Mouse (Mus musculus): ENCODE results near the gene Sun2. TPM values are rescaled to one million over a fixed set of nuclear protein-coding genes. Genes with fewer than 3 reads are reported as not detected.

Gene Sun2
- total and polyA plus RNA-seq, 3 experiments: 18.6 to 26.5 (median 22.3) TPM

GRCm38 (mm10) chr15:79687646-79688267 lies 54.6 kb downstream of the Sun2 start, which contains the start of gene Josd1 (continued):
- TF ChIP-seq ELF1 (IDR thresholded peaks at IDR 0.05; ENCODE audit: low read depth, low read length) (peak; percentile 33; the same call in 1 of the 2 replicates), POLR2A (IDR thresholded peaks at IDR 0.05; ENCODE audit: low read depth, low read length) (peak; percentile 85), JUN (IDR thresholded peaks at IDR 0.05; ENCODE audit: insufficient read depth, low read depth, low read length) (no peak), IRF4 (IDR thresholded peaks at IDR 0.05; ENCODE audit: low read depth, low read length) (0 out of 2 replicates have a peak, but pooled peaks have one; percentile 11), POLR2AphosphoS2 (IDR thresholded peaks at IDR 0.05; ENCODE audit: low read depth, low read length) (no peak), USF1 (IDR thresholded peaks at IDR 0.05; ENCODE audit: low read depth, low read length) (peak; percentile 42), TBP (conservative IDR thresholded peaks at IDR 0.05; ENCODE audit: low read depth, low read length) (no peak), NELFE (IDR thresholded peaks at IDR 0.05; ENCODE audit: low read depth, low read length) (peak; percentile 70; the same call in 1 of the 2 replicates), RCOR1 (conservative IDR thresholded peaks at IDR 0.05; ENCODE audit: low read depth, low read length) (no peak), MAFK (IDR thresholded peaks at IDR 0.05; ENCODE audit: insufficient replicate concordance, low read length) (no peak)

GRCm38 (mm10) chr15:79687175-79687574 lies 55.2 kb downstream of the Sun2 start:
- dilution Hi-C loops (cut with MboI; ENCODE audit: extremely low pct_ligation_motif_present, extremely low pct_unique_long_range_greater_than_20kb, low sequenced_read_pairs): no loop called here
- Histone ChIP-seq H3K27ac (ENCODE audit: insufficient read depth, low read depth) (peak overlapping the region; percentile 62), H3K9ac (ENCODE audit: insufficient read depth, low read depth) (peak overlapping the region; percentile 93), H3K4me1 (ENCODE audit: control insufficient read depth in 1 of 2, insufficient read depth in 2 of 2) (peaks cover 8 to 66% of the 10 kb centered on the region in 2 experiments), H3K79me2 (replicated peaks; ENCODE audit: control insufficient read depth, extremely low read depth, insufficient read depth, poor library complexity, severe bottlenecking) (peaks cover 61% of the 10 kb centered on the region), H3K9me3 (replicated peaks; ENCODE audit: low read length) (no peaks in the 10 kb centered on the region), H3K4me3 (replicated peaks in 1 of 3; ENCODE audit: low read depth in 2 of 3, low read length in 2 of 3, poor library complexity in 1 of 3) (peak overlapping the region; percentile 90 to 94 (median 91)), H3K4me2 (ENCODE audit: insufficient read depth, low read depth, poor library complexity, severe bottlenecking) (peak overlapping the region; percentile 70; the same call in 1 of the 2 replicates), H3K36me3 (replicated peaks in 1 of 2; ENCODE audit: control insufficient read depth in 1 of 2, insufficient read depth in 1 of 2, low read length in 1 of 2) (peaks cover 0 to 9% of the 10 kb centered on the region in 2 experiments), H3K27me3 (replicated peaks) (peaks cover 15% of the 10 kb centered on the region)
- DNase-seq (ENCODE audit: extremely low read depth): no peak
- TF ChIP-seq MAZ (IDR thresholded peaks at IDR 0.05; ENCODE audit: low read depth, low read length): 0 out of 2 replicates have a peak, but pooled peaks have one; percentile 43
- no peak; the same call in 1 of the 2 replicates for TF ChIP-seq CHD1 (IDR thresholded peaks at IDR 0.05; ENCODE audit: low read depth, low read length)
- 0 out of 2 replicates have a peak, but pooled peaks have one; percentile 29 for TF ChIP-seq KAT2A (IDR thresholded peaks at IDR 0.05; ENCODE audit: insufficient replicate concordance, low read length)
- TF ChIP-seq SIN3A (IDR thresholded peaks at IDR 0.05; ENCODE audit: low read length): peak; percentile 34
- TF ChIP-seq USF2 (conservative IDR thresholded peaks at IDR 0.05; ENCODE audit: low read depth, low read length): no peak
- TF ChIP-seq MXI1 (IDR thresholded peaks at IDR 0.05; ENCODE audit: low read depth, low read length): peak; percentile 60
- TF ChIP-seq PAX5 (IDR thresholded peaks at IDR 0.05; ENCODE audit: low read length): no peak
- TF ChIP-seq MYC (IDR thresholded peaks at IDR 0.05; ENCODE audit: low read depth, low read length): 0 out of 2 replicates have a peak, but pooled peaks have one; percentile 30
- in situ Hi-C loops (cut with MboI; ENCODE audit: low pct_ligation_motif_present, low pct_unique_long_range_greater_than_20kb, low sequenced_read_pairs): no loop called here

All from CH12.LX (cell line).